Mouse (Mus musculus) embryo, embryonic 10.5 days (tissue): Measurements from ENCODE around the gene Tma7.
A peak's percentile ranks its signal among the peaks of the same experiment; 100 is the strongest.

Experiments
- DNase-seq: peaks from one replicate; pipeline ENCODE4 v3.0.0-alpha.2; 2015; ENCODE audit warnings: low spot score

Gene Tma7

GRCm38 (mm10) chr9:109060898-109061295, 21.5 kb downstream of the Tma7 start:
- DNase-seq = no peak

GRCm38 (mm10) chr9:109060184-109060897, 22.0 kb downstream of the Tma7 start:
- no peak for DNase-seq

GRCm38 (mm10) chr9:109059136-109059903, 23.1 kb downstream of the Tma7 start, which contains the start of gene Trex1:
Gene Trex1 (minus strand): TSS chr9:109059734.
- DNase-seq = peak; percentile 86

- DNase-seq = no peak
Measured at GRCm38 (mm10) chr9:109058006-109058765, 24.2 kb downstream of the Tma7 start.

GRCm38 (mm10) chr9:109057543-109057942, 24.8 kb downstream of the Tma7 start:
- DNase-seq = no peak

- no peak for DNase-seq
Measured at GRCm38 (mm10) chr9:109056916-109057315, 25.5 kb downstream of the Tma7 start.

- no peak for DNase-seq
Measured at GRCm38 (mm10) chr9:109056081-109056690, 26.2 kb downstream of the Tma7 start.

- DNase-seq = no peak
Measured at GRCm38 (mm10) chr9:109055271-109056030, 26.9 kb downstream of the Tma7 start.

GRCm38 (mm10) chr9:109054712-109055111, 27.7 kb downstream of the Tma7 start:
- DNase-seq = peak; percentile 73

- DNase-seq = no peak
Measured at GRCm38 (mm10) chr9:109053851-109054250, 28.5 kb downstream of the Tma7 start.

- no peak for DNase-seq
Measured at GRCm38 (mm10) chr9:109053366-109053765, 29.0 kb downstream of the Tma7 start.

GRCm38 (mm10) chr9:109052490-109053260, 29.7 kb downstream of the Tma7 start:
- DNase-seq = no peak

GRCm38 (mm10) chr9:109051651-109052489, 30.5 kb downstream of the Tma7 start:
- no peak for DNase-seq

- no peak for DNase-seq
Measured at GRCm38 (mm10) chr9:109051011-109051501, 31.3 kb downstream of the Tma7 start.

- DNase-seq = no peak
Measured at GRCm38 (mm10) chr9:109050674-109050997, 31.8 kb downstream of the Tma7 start.

- DNase-seq = no peak
Measured at GRCm38 (mm10) chr9:109049996-109050673, 32.3 kb downstream of the Tma7 start.

GRCm38 (mm10) chr9:109049316-109049715, 33.1 kb downstream of the Tma7 start:
- DNase-seq = no peak

GRCm38 (mm10) chr9:109046306-109046705, 36.1 kb downstream of the Tma7 start:
- peak; percentile 63 for DNase-seq

GRCm38 (mm10) chr9:109041351-109041750, 41.0 kb downstream of the Tma7 start:
- no peak for DNase-seq
